Mouse (Mus musculus) liver, embryonic 14.5 days (tissue): Measurements from ENCODE around the gene Pp2d1. TPM values are rescaled to one million over a fixed set of nuclear protein-coding genes. Genes with fewer than 3 reads are reported as not detected.

Experiments
- ATAC-seq: fragments of 200-750 bp; cut with Nextera tagmentation; 2 replicates; pipeline ENCODE4 v1.8.0; 2017; ENCODE audit warnings: moderate number of reproducible peaks, mild to moderate bottlenecking, moderate library complexity; ENCODE audit not compliant: insufficient read depth
- DNase-seq, 3 experiments: peaks; one replicate each; pipeline ENCODE4 v3.0.0-alpha.2; 2012 to 2013; ENCODE audit warnings: low read depth in 3 of 3, low spot score in 3 of 3
- H3K27ac ChIP-seq: fragments of 300-500 bp; sonication (generic); 2 replicates; pipeline ENCODE4 v1.5.1; 2014; ENCODE audit warnings: moderate library complexity, mild to moderate bottlenecking, control low read depth, inconsistent platforms
- H3K27me3 ChIP-seq: fragments of 300-500 bp; sonication (generic); 2 replicates; pipeline ENCODE4 v1.6.1; 2014; ENCODE audit warnings: mild to moderate bottlenecking, low read length, moderate library complexity; ENCODE audit not compliant: control insufficient read depth, insufficient read depth
- H3K36me3 ChIP-seq: fragments of 300-500 bp; sonication (generic); replicated peaks from 2 replicates; pipeline ENCODE4 v1.6.1; 2014; ENCODE audit warnings: low read depth; ENCODE audit not compliant: control insufficient read depth, insufficient read depth
- H3K4me1 ChIP-seq, 2 experiments: fragments of 200-500 bp in 1 of 2; fragments of 300-500 bp in 1 of 2; sonication (generic) in 1 of 2; replicated peaks; 2 replicates each; pipeline ENCODE4 v1.6.1; 2012 to 2014; ENCODE audit warnings: antibody characterized with exemption in 1 of 2, inconsistent platforms in 1 of 2, low read length in 1 of 2; ENCODE audit not compliant: control insufficient read depth in 2 of 2, insufficient read depth in 2 of 2
- H3K4me2 ChIP-seq: fragments of 300-500 bp; sonication (generic); 2 replicates; pipeline ENCODE4 v1.6.1; 2014; ENCODE audit warnings: low read depth, mild to moderate bottlenecking, control low read depth, moderate library complexity
- H3K4me3 ChIP-seq, 2 experiments: fragments of 200-500 bp in 1 of 2; fragments of 300-500 bp in 1 of 2; sonication (generic) in 1 of 2; 2 replicates each; pipeline ENCODE4 v1.5.1; 2012 to 2014; ENCODE audit warnings: low read depth in 2 of 2, low read length in 2 of 2, mild to moderate bottlenecking in 2 of 2, control low read depth in 1 of 2, inconsistent platforms in 1 of 2, moderate library complexity in 1 of 2; ENCODE audit not compliant: insufficient read depth in 1 of 2
- H3K9ac ChIP-seq: fragments of 300-500 bp; sonication (generic); replicated peaks from 2 replicates; pipeline ENCODE4 v1.6.1; 2014; ENCODE audit warnings: mild to moderate bottlenecking, control low read depth, moderate library complexity
- H3K9me3 ChIP-seq: fragments of 300-500 bp; sonication (generic); 2 replicates; pipeline ENCODE4 v1.6.1; 2016; ENCODE audit warnings: low read length, mixed read lengths; ENCODE audit not compliant: control insufficient read depth
- CTCF ChIP-seq: IDR thresholded peaks from 2 replicates; pipeline ENCODE4 v1.5.1; 2016; ENCODE audit warnings: antibody characterized with exemption, low read depth, control low read depth
- EP300 ChIP-seq: IDR thresholded peaks from 2 replicates; pipeline ENCODE4 v1.6.1; 2016; ENCODE audit warnings: antibody characterized with exemption, low read depth
- WGBS: fragments of 180-500 bp; shearing (Covaris S2); extraction: QIAGEN DNeasy Blood & Tissue Kit; methylation state at CpG from one replicate; pipeline ENCODE4 v1.1.7; 2014; ENCODE audit not compliant: insufficient replicate concordance; 5-methylcytosine and 5-hydroxymethylcytosine counted together
- polyA plus RNA-seq, 2 experiments: library from polyadenylated mRNA; depleted of rRNA in 1 of 2; stranded (reverse) in 1 of 2; unstranded in 1 of 2; fragments of >200 nt; fragmentation: Nextera tagmentation in 1 of 2; extraction: Ambion mirVana in 1 of 2; gene quantifications; 2 replicates each; pipeline versions ENCODE4 v1.2.1 to v1.2.3; 2012 to 2014

The Pp2d1 gene
- polyA plus RNA-seq, 2 experiments: not detected

DNA sequence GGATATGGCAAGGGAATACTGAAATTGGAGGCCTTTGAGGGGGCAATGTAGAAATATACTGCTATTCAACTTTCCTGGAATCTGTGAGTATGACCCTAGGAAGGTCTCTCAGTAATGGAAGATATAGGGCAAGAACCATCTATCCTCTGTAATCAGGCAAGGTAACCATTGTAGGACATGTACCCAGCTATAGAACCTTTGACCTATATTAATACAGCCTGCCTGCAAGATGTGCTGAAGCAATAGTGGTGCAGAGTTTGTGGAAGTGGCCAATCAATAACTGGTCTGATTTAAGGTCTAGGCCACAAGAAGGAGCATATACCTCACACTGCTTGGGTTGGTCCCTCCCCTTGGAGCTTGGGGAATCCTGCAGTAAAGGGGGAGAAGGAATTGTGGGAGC is 18.7 kb downstream of the Pp2d1 start:
- Histone ChIP-seq H3K27me3 (no peaks in the 10 kb centered on the region), H3K27ac (no peak overlapping the region), H3K36me3 (no peaks in the 10 kb centered on the region), H3K4me1 (no peaks in the 10 kb centered on the region), H3K9me3 (no peaks in the 10 kb centered on the region), H3K9ac (no peak overlapping the region), H3K4me3 (no peak overlapping the region), H3K4me2 (no peak overlapping the region)
- ATAC-seq: no peak
- TF ChIP-seq CTCF: no peak
- TF ChIP-seq EP300: no peak
- DNase-seq: no peak

DNA sequence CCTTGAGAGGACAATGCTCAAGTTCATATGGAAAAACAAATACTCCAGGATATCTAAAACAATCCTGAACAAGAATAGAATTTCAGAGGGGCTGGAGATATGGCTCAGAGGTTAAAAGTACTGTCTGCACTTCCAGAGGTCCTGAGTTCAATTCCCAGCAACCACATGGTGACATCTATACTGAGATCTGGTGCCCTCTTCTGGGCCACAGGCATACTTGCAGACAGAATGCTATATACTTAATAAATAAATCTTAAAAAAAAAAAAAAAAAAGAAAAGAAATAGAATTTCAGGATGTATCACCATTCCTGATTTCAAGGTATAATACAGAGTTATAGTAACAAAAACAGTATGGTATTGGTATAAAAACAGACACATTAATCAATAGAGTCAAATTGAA is 19.9 kb downstream of the Pp2d1 start:
- TF ChIP-seq EP300 (no peak), CTCF (peak; percentile 32)
- Histone ChIP-seq H3K9me3 (no peaks in the 10 kb centered on the region), H3K4me1 (no peaks in the 10 kb centered on the region), H3K27me3 (no peaks in the 10 kb centered on the region), H3K4me3 (no peak overlapping the region), H3K27ac (no peak overlapping the region), H3K36me3 (no peaks in the 10 kb centered on the region), H3K4me2 (no peak overlapping the region), H3K9ac (no peak overlapping the region)
- ATAC-seq (no peak), DNase-seq (no peak)

- Histone ChIP-seq H3K4me1 (no peaks in the 10 kb centered on the region), H3K4me2 (no peak overlapping the region), H3K27me3 (no peaks in the 10 kb centered on the region), H3K9ac (no peak overlapping the region), H3K27ac (no peak overlapping the region), H3K4me3 (no peak overlapping the region), H3K9me3 (no peaks in the 10 kb centered on the region), H3K36me3 (no peaks in the 10 kb centered on the region)
- ATAC-seq (no peak), DNase-seq (no peak)
- peak; percentile 47 for TF ChIP-seq CTCF
- no peak for TF ChIP-seq EP300
- 75% methylated on average over 2 of the region's 2 CpGs for WGBS
Observed at GRCm38 (mm10) chr17:53512311-53512951, 26.8 kb downstream of the Pp2d1 start.

DNA sequence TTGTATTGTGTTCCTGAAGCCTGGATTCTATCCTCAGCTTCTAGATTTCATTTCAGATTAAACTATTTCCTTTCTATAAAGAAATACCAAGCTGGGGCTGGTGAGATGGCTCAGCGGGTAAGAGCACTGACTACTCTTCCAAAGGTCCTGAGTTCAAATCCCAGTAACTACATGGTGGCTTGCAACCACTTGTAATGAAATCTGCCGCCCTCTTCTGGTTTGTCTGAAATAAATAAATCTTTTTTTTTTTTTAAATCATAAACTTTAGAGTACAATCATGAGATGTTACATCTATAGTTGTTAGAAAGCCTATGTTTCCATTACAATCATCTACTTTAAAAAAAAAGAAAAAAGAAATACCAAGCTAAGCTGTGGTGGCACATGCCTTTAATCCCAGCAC is 36.3 kb downstream of the Pp2d1 start:
- H3K9ac ChIP-seq: no peak overlapping the region
- H3K4me1 ChIP-seq: no peaks in the 10 kb centered on the region
- no peak overlapping the region for H3K4me2 ChIP-seq
- 84% methylated on average over 2 of the region's 2 CpGs for WGBS
- no peaks in the 10 kb centered on the region for H3K27me3 ChIP-seq
- DNase-seq (no peak), ATAC-seq (no peak)
- H3K36me3 ChIP-seq: peaks cover 36% of the 10 kb centered on the region
- H3K27ac ChIP-seq: no peak overlapping the region
- H3K4me3 ChIP-seq: no peak overlapping the region
- TF ChIP-seq CTCF (no peak), EP300 (no peak)
- H3K9me3 ChIP-seq: no peaks in the 10 kb centered on the region

- 79% methylated on average over 1 of the region's 1 CpGs for whole genome bisulfite sequencing
- no peak overlapping the region for H3K9ac ChIP-seq
- no peaks in the 10 kb centered on the region for H3K4me1 ChIP-seq
- peaks cover 17% of the 10 kb centered on the region for H3K36me3 ChIP-seq
- no peaks in the 10 kb centered on the region for H3K27me3 ChIP-seq
- no peak overlapping the region for H3K4me3 ChIP-seq
- no peaks in the 10 kb centered on the region for H3K9me3 ChIP-seq
- no peak for TF ChIP-seq EP300
- no peak for TF ChIP-seq CTCF
- DNase-seq (no peak), ATAC-seq (no peak)
- H3K27ac ChIP-seq: no peak overlapping the region
- H3K4me2 ChIP-seq: no peak overlapping the region
Observed at GRCm38 (mm10) chr17:53489007-53489378, 50.3 kb downstream of the Pp2d1 start.
